Mouse (Mus musculus) MEL (cell line): ENCODE measurements around the gene Dcun1d1. TPM values are rescaled to one million over a fixed set of nuclear protein-coding genes. Genes with fewer than 3 reads are reported as not detected.

Source experiments
- DNase-seq: peaks from one replicate; pipeline ENCODE4 v3.0.0; 2011; ENCODE audit warnings: low read depth, low spot score
- H3K27ac ChIP-seq: 2 replicates; pipeline ENCODE4 v1.5.1; 2012; ENCODE audit warnings: low read depth, mild to moderate bottlenecking, control low read depth, low read length, moderate library complexity; ENCODE audit not compliant: control insufficient read depth
- H3K27me3 ChIP-seq, 2 experiments: fragments of 150-350 bp in 1 of 2; sonication (generic) in 1 of 2; 2 replicates each; pipeline ENCODE4 v1.6.1; 2012; ENCODE audit warnings: low read length in 2 of 2, mild to moderate bottlenecking in 2 of 2, improper control_type of control experiment in 1 of 2, moderate library complexity in 1 of 2; ENCODE audit not compliant: insufficient read depth in 2 of 2, control insufficient read depth in 1 of 2
- H3K36me3 ChIP-seq, 2 experiments: 2 replicates each; pipeline ENCODE4 v1.6.1; 2012 to 2014; ENCODE audit warnings: low read length in 2 of 2, improper control_type of control experiment in 1 of 2, inconsistent platforms in 1 of 2, mild to moderate bottlenecking in 1 of 2; ENCODE audit not compliant: insufficient read depth in 2 of 2, control insufficient read depth in 1 of 2
- H3K4me1 ChIP-seq, 2 experiments: fragments of 150-350 bp in 1 of 2; sonication (generic) in 1 of 2; 2 replicates each; pipeline ENCODE4 v1.6.1; 2012; ENCODE audit warnings: low read length in 2 of 2, improper control_type of control experiment in 1 of 2, mild to moderate bottlenecking in 1 of 2; ENCODE audit not compliant: insufficient read depth in 2 of 2, control insufficient read depth in 1 of 2
- H3K4me3 ChIP-seq, 2 experiments: fragments of 150-350 bp in 1 of 2; sonication (generic) in 1 of 2; 2 replicates each; pipeline ENCODE4 v1.5.1; 2012; ENCODE audit warnings: low read depth in 2 of 2, low read length in 2 of 2, mild to moderate bottlenecking in 2 of 2, moderate library complexity in 2 of 2, control low read depth in 1 of 2, improper control_type of control experiment in 1 of 2; ENCODE audit not compliant: control insufficient read depth in 1 of 2, insufficient read depth in 1 of 2
- H3K79me2 ChIP-seq: 2 replicates; pipeline ENCODE4 v1.6.1; 2012; ENCODE audit warnings: mild to moderate bottlenecking, low read length, moderate library complexity; ENCODE audit not compliant: control insufficient read depth, poor library complexity, insufficient read depth
- H3K9ac ChIP-seq: 2 replicates; pipeline ENCODE4 v1.6.1; 2012; ENCODE audit warnings: low read depth, mild to moderate bottlenecking, control low read depth, low read length, moderate library complexity; ENCODE audit not compliant: control insufficient read depth, poor library complexity, severe bottlenecking
- H3K9me3 ChIP-seq: fragments of 150-350 bp; sonication (generic); replicated peaks from 2 replicates; pipeline ENCODE4 v1.6.1; 2012; ENCODE audit warnings: mild to moderate bottlenecking, low read length, improper control_type of control experiment, moderate library complexity; ENCODE audit not compliant: insufficient read depth
- CHD1 ChIP-seq: IDR thresholded peaks from 2 replicates; pipeline ENCODE4 v1.6.1; 2012; ENCODE audit warnings: low read depth, mild to moderate bottlenecking, inconsistent platforms, low read length, improper control_type of control experiment
- CHD2 ChIP-seq: IDR thresholded peaks from 2 replicates; pipeline ENCODE4 v1.6.1; 2011; ENCODE audit warnings: low read length, improper control_type of control experiment
- CTCF ChIP-seq, 3 experiments: IDR thresholded peaks in 2 of 3; conservative IDR thresholded peaks in 1 of 3; 2 replicates each; pipeline ENCODE4 v1.5.1; 2011 to 2012; ENCODE audit warnings: low read length in 3 of 3, low read depth in 2 of 3, mild to moderate bottlenecking in 2 of 3, improper control_type of control experiment in 1 of 3, inconsistent platforms in 1 of 3, mixed read lengths in 1 of 3, moderate library complexity in 1 of 3; ENCODE audit not compliant: control insufficient read depth in 1 of 3, insufficient read depth in 1 of 3, poor library complexity in 1 of 3, severe bottlenecking in 1 of 3
- E2F4 ChIP-seq: IDR thresholded peaks from 2 replicates; pipeline ENCODE4 v1.6.1; 2011; ENCODE audit warnings: low read depth, low read length, improper control_type of control experiment, borderline replicate concordance
- ELF1 ChIP-seq: IDR thresholded peaks from 2 replicates; pipeline ENCODE4 v1.6.1; 2014; ENCODE audit warnings: low read depth, mild to moderate bottlenecking, inconsistent platforms, low read length, improper control_type of control experiment, moderate library complexity
- ETS1 ChIP-seq: IDR thresholded peaks from 2 replicates; pipeline ENCODE4 v1.6.1; 2012; ENCODE audit warnings: low read depth, mild to moderate bottlenecking, inconsistent platforms, low read length, improper control_type of control experiment, moderate library complexity
- GABPA ChIP-seq: IDR thresholded peaks from 2 replicates; pipeline ENCODE4 v1.6.1; 2012; ENCODE audit warnings: low read depth, mild to moderate bottlenecking, inconsistent platforms, low read length, improper control_type of control experiment, moderate library complexity
- GATA1 ChIP-seq: IDR thresholded peaks from 2 replicates; pipeline ENCODE4 v1.6.1; 2011; ENCODE audit warnings: low read depth, low read length, improper control_type of control experiment
- HCFC1 ChIP-seq: IDR thresholded peaks from 2 replicates; pipeline ENCODE4 v1.6.1; 2012; ENCODE audit warnings: low read depth, mild to moderate bottlenecking, inconsistent platforms, low read length, improper control_type of control experiment, moderate library complexity
- JUND ChIP-seq: IDR thresholded peaks from 2 replicates; pipeline ENCODE4 v1.6.1; 2011; ENCODE audit warnings: low read depth, mild to moderate bottlenecking, improper control_type of control experiment, low read length
- MAFK ChIP-seq: IDR thresholded peaks from 2 replicates; pipeline ENCODE4 v1.6.1; 2011; ENCODE audit warnings: low read depth, mild to moderate bottlenecking, low read length, improper control_type of control experiment, borderline replicate concordance
- MAX ChIP-seq: IDR thresholded peaks from 2 replicates; pipeline ENCODE4 v1.6.1; 2011; ENCODE audit warnings: low read length, improper control_type of control experiment
- MAZ ChIP-seq: IDR thresholded peaks from 2 replicates; pipeline ENCODE4 v1.6.1; 2012; ENCODE audit warnings: low read depth, mild to moderate bottlenecking, inconsistent platforms, low read length, improper control_type of control experiment
- MEF2A ChIP-seq: IDR thresholded peaks from 2 replicates; pipeline ENCODE4 v1.6.1; 2014; ENCODE audit warnings: low read depth, mild to moderate bottlenecking, inconsistent platforms, low read length, improper control_type of control experiment; ENCODE audit not compliant: poor library complexity, insufficient replicate concordance, severe bottlenecking; ENCODE audit errors: extremely low read depth
- MYB ChIP-seq: IDR thresholded peaks from 2 replicates; pipeline ENCODE4 v1.6.1; 2011; ENCODE audit warnings: mild to moderate bottlenecking, low read depth, low read length, improper control_type of control experiment
- MYC ChIP-seq: IDR thresholded peaks from 2 replicates; pipeline ENCODE4 v1.6.1; 2011; ENCODE audit warnings: low read depth, mild to moderate bottlenecking, low read length, improper control_type of control experiment, moderate library complexity
- NELFE ChIP-seq: IDR thresholded peaks from 2 replicates; pipeline ENCODE4 v1.6.1; 2011; ENCODE audit warnings: low read depth, low read length, improper control_type of control experiment
- POLR2AphosphoS5 ChIP-seq: IDR thresholded peaks from 2 replicates; pipeline ENCODE4 v1.6.1; 2012; ENCODE audit warnings: low read depth, borderline replicate concordance, mild to moderate bottlenecking, inconsistent platforms, low read length, moderate library complexity, mixed read lengths
- RAD21 ChIP-seq: IDR thresholded peaks from 2 replicates; pipeline ENCODE4 v1.6.1; 2011; ENCODE audit warnings: mild to moderate bottlenecking, low read depth, low read length, improper control_type of control experiment
- SMC3 ChIP-seq: IDR thresholded peaks from 2 replicates; pipeline ENCODE4 v1.6.1; 2011; ENCODE audit warnings: low read depth, low read length, improper control_type of control experiment
- TAL1 ChIP-seq: IDR thresholded peaks from 2 replicates; pipeline ENCODE4 v1.6.1; 2012; ENCODE audit warnings: mild to moderate bottlenecking, inconsistent platforms, low read length, moderate library complexity, mixed read lengths
- UBTF ChIP-seq: IDR thresholded peaks from 2 replicates; pipeline ENCODE4 v1.6.1; 2012; ENCODE audit warnings: low read depth, mild to moderate bottlenecking, inconsistent platforms, low read length, improper control_type of control experiment, moderate library complexity, borderline replicate concordance; ENCODE audit not compliant: insufficient read depth
- USF1 ChIP-seq: IDR thresholded peaks from 2 replicates; pipeline ENCODE4 v1.6.1; 2014; ENCODE audit warnings: low read depth, mild to moderate bottlenecking, inconsistent platforms, low read length, improper control_type of control experiment, moderate library complexity
- ZC3H11A ChIP-seq: IDR thresholded peaks from 2 replicates; pipeline ENCODE4 v1.6.1; 2012; ENCODE audit warnings: low read depth, mild to moderate bottlenecking, inconsistent platforms, low read length, improper control_type of control experiment
- ZKSCAN1 ChIP-seq: IDR thresholded peaks from 2 replicates; pipeline ENCODE4 v1.6.1; 2012; ENCODE audit warnings: low read depth, mild to moderate bottlenecking, inconsistent platforms, low read length, improper control_type of control experiment, moderate library complexity
- ZMIZ1 ChIP-seq: IDR thresholded peaks from 2 replicates; pipeline ENCODE4 v1.6.1; 2012; ENCODE audit warnings: low read depth, mild to moderate bottlenecking, inconsistent platforms, low read length, improper control_type of control experiment, moderate library complexity
- ZNF384 ChIP-seq: IDR thresholded peaks from 2 replicates; pipeline ENCODE4 v1.6.1; 2012; ENCODE audit warnings: low read depth, mild to moderate bottlenecking, inconsistent platforms, low read length, improper control_type of control experiment
- polyA plus RNA-seq, 2 experiments: library from polyadenylated mRNA; stranded (reverse) in 1 of 2; unstranded in 1 of 2; fragments of >175 nt in 1 of 2; fragments of >200 nt in 1 of 2; gene quantifications; 2 replicates each; pipeline versions ENCODE4 v1.2.1 to v1.2.4; 2012; ENCODE audit warnings: low replicate concordance in 2 of 2, low read depth in 1 of 2; ENCODE audit not compliant: insufficient read length in 2 of 2, insufficient read depth in 1 of 2, missing spikeins in 1 of 2
- total RNA-seq: library from RNA; depleted of rRNA; stranded (reverse); fragments of 300-350 nt; gene quantifications from 2 replicates; pipeline ENCODE4 v1.2.3, GENCODE M21; 2012; rRNA removed

Dcun1d1 gene
- 35.1 and 37.7 TPM in 2 replicates for total RNA-seq
- polyA plus RNA-seq = 10 to 100 TPM; 20.8 to 32.7 TPM

DNA sequence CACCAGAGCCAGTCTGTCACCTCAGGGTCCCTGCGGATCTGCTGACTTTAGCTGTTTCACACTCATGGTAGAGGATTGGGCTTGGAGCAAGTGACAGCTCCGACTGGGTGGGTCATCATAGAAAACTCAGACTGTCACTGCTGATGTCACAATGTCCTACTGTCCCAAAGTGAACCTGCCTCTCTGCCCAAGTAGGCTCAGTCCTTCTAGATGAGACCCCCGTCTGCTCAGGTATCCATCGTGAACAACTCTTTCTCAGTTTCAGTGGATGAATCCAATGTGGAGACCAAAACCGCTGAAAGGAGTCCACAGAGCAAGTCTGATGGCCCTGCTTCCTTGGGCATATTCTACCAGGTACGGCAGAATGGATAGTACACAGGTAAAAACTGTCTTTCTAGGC, at the start of gene Dcun1d1:
Gene Dcun1d1, minus strand, starts transcription at position 101 of the 400 bp plus-strand sequence.
- H3K27me3 ChIP-seq = no peaks in the 10 kb centered on the region
- no peaks in the 10 kb centered on the region for H3K9me3 ChIP-seq
- no peak for DNase-seq
- H3K79me2 ChIP-seq = peaks cover 25% of the 10 kb centered on the region
- TF ChIP-seq MAFK (no peak), ELF1 (no peak), NELFE (no peak), POLR2AphosphoS5 (no peak), CHD2 (no peak), ZMIZ1 (no peak), E2F4 (no peak), MAX (no peak), RAD21 (no peak), UBTF (no peak), MYB (no peak), MYC (no peak), CHD1 (no peak), SMC3 (no peak), JUND (no peak), HCFC1 (no peak), GATA1 (no peak), MAZ (no peak), ZKSCAN1 (no peak)
- no peak within 1 kb of the TSS for H3K9ac ChIP-seq
- peaks cover 0 to 8% of the 10 kb centered on the region in 2 experiments for H3K4me1 ChIP-seq
- no peak within 1 kb of the TSS for H3K4me3 ChIP-seq
- peaks cover 0 to 17% of the 10 kb centered on the region in 2 experiments; a peak in 2 of 4 replicates for H3K36me3 ChIP-seq
- H3K27ac ChIP-seq = no peak within 1 kb of the TSS

DNA sequence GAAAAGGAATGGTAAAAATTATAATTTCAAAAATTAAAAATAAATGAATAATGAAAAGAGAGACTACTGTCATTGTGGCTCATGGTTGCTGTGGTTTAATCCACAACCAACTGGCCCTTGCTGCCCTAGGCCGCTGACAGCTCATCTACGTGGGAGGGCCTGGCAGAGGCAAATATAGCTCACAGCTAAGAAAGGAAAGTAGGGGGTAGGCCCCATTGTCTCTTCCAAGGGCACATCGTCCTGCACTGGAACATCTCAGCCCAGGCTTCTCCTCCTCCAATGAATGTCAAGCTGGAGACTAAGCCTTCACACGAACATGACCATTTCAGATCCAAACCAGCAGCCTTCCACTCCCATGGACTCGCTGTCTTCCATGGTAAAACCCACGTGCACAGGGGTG, 49.0 kb upstream of the Dcun1d1 start:
- H3K27me3 ChIP-seq = no peaks in the 10 kb centered on the region
- no peak for TF ChIP-seq USF1
- no peak for TF ChIP-seq CHD1
- TF ChIP-seq MAFK = no peak
- no peak for TF ChIP-seq ELF1
- TF ChIP-seq MYC = no peak
- TF ChIP-seq ZC3H11A = no peak
- TF ChIP-seq CHD2 = no peak
- no peak for TF ChIP-seq ETS1
- no peak for TF ChIP-seq E2F4
- TF ChIP-seq ZNF384 = no peak
- no peak for TF ChIP-seq MAZ
- TF ChIP-seq MEF2A = no peak
- TF ChIP-seq GABPA = no peak
- no peak for TF ChIP-seq CTCF (IDR thresholded peaks at IDR 0.05 in 2 of 3, conservative IDR thresholded peaks at IDR 0.05 in 1 of 3; ENCODE audit: control insufficient read depth in 1 of 3, insufficient read depth in 1 of 3, low read depth in 2 of 3, low read length in 3 of 3, poor library complexity in 1 of 3, severe bottlenecking in 1 of 3)
- no peak for TF ChIP-seq TAL1
- no peak overlapping the region for H3K4me3 ChIP-seq
- no peaks in the 10 kb centered on the region for H3K9me3 ChIP-seq
- DNase-seq = no peak
- no peak overlapping the region for H3K27ac ChIP-seq
- no peaks in the 10 kb centered on the region; a peak in 1 of 4 replicates for H3K36me3 ChIP-seq
- H3K79me2 ChIP-seq = no peaks in the 10 kb centered on the region
- no peaks in the 10 kb centered on the region for H3K4me1 ChIP-seq
- no peak overlapping the region for H3K9ac ChIP-seq
